Mouse (Mus musculus) embryonic fibroblast, embryonic 13.5 days (primary cell): ENCODE results near the gene Lpo.

Experiments used
- CTCF ChIP-seq: IDR thresholded peaks from 2 replicates; pipeline ENCODE4 v1.5.1; 2011; ENCODE audit warnings: mild to moderate bottlenecking, control low read depth, low read length, moderate library complexity, borderline replicate concordance; ENCODE audit not compliant: insufficient read depth
- POLR2A ChIP-seq: IDR thresholded peaks from 2 replicates; pipeline ENCODE4 v1.6.1; 2011; ENCODE audit warnings: low read depth, mild to moderate bottlenecking, control low read depth, low read length, moderate library complexity

- no peak for TF ChIP-seq POLR2A
- no peak for TF ChIP-seq CTCF
Observed at GRCm38 (mm10) chr11:87759609-87760005, 68.5 kb downstream of the Lpo start.
